Mouse (Mus musculus) Patski (cell line): ENCODE data around the gene Syne3. TPM values are rescaled to one million over a fixed set of nuclear protein-coding genes. Genes with fewer than 3 reads are reported as not detected.

Source experiments
- ATAC-seq: fragments of 100-300 bp; one replicate; pipeline ENCODE4 v1.8.0; 2021
- CTCF ChIA-PET: fragments of 350-600 bp; sonication (Branson Sonifier 250); formaldehyde crosslinking; loops from one replicate; lab custom pipeline; 2022; ENCODE audit warnings: inconsistent platforms; lab: Charles Lee
- POLR2A ChIA-PET: fragments of 350-600 bp; sonication (Branson Sonifier 250); formaldehyde crosslinking; loops from one replicate; lab custom pipeline; 2022; ENCODE audit warnings: antibody characterized with exemption, inconsistent platforms; lab: Charles Lee
- DNase-seq: peaks from one replicate; pipeline ENCODE4 v3.0.0-alpha.2; 2011; ENCODE audit warnings: low read depth, low spot score
- H3K27me3 ChIP-seq: fragments of 371-371 bp; one replicate; pipeline ENCODE4 v1.5.1; 2021
- CTCF ChIP-seq: fragments of 100-300 bp; IDR thresholded peaks from one replicate; pipeline ENCODE4 v1.5.1; 2021
- in situ Hi-C: fragments of 300-500 bp; cut with MboI; formaldehyde crosslinking; loops from 3 replicates; pipeline ENCODE4 v1.11.1; 2018; ENCODE audit warnings: low pct_unique_long_range_greater_than_20kb, mixed read lengths
- polyA plus RNA-seq: library from polyadenylated mRNA; unstranded; gene quantifications from one replicate; pipeline ENCODE4 v1.2.3, GENCODE M21; 2021

Gene Syne3
- polyA plus RNA-seq, 1 experiment from 2014 or later = 14.2 TPM

GRCm38 (mm10) chr12:104992123-104992741, 17.4 kb downstream of the Syne3 start:
- POLR2A ChIA-PET = interaction anchor here (1.0 kb wide), 1 partner anchor 11 kb away, joined by 3 read pairs; no protein-coding TSS in a partner anchor
- ATAC-seq (peak; percentile 56), DNase-seq (no peak)
- CTCF ChIA-PET = no interaction called here
- no peak for TF ChIP-seq CTCF
- in situ Hi-C loops = loop anchor here (25.0 kb wide), 1 partner anchor 1305 kb away; the partner anchor contains the start of genes Serpina16 and Serpina1f
- no peaks in the 10 kb centered on the region for H3K27me3 ChIP-seq

- CTCF ChIA-PET = no interaction called here
- in situ Hi-C loops = loop anchor here (25.0 kb wide), 1 partner anchor 1304 kb away; the partner anchor contains the start of genes Serpina16 and Serpina1f
- POLR2A ChIA-PET = no interaction called here
- no peak for TF ChIP-seq CTCF
- no peaks in the 10 kb centered on the region for H3K27me3 ChIP-seq
- DNase-seq (no peak), ATAC-seq (no peak)
These were observed 18.7 kb downstream of the Syne3 start for GRCm38 (mm10) chr12:104990741-104991454.

GRCm38 (mm10) chr12:104987936-104988335, 21.7 kb downstream of the Syne3 start:
- ATAC-seq (no peak), DNase-seq (no peak)
- TF ChIP-seq CTCF = no peak
- ChIA-PET POLR2A (no interaction called here), CTCF (interaction anchor here (1.1 to 1.4 kb wide), 2 partner anchors 35 to 48 kb away, joined by 4 to 6 read pairs; no protein-coding TSS in a partner anchor)
- no peaks in the 10 kb centered on the region for H3K27me3 ChIP-seq
- in situ Hi-C loops = loop anchor here (25.0 kb wide), 1 partner anchor 1301 kb away; the partner anchor contains the start of genes Serpina16 and Serpina1f

GRCm38 (mm10) chr12:104986781-104987180, 22.8 kb downstream of the Syne3 start:
- ChIA-PET POLR2A (no interaction called here), CTCF (interaction anchor here (1.0 to 1.4 kb wide), 2 partner anchors 11 to 47 kb away, joined by 4 read pairs; no protein-coding TSS in a partner anchor)
- H3K27me3 ChIP-seq = no peaks in the 10 kb centered on the region
- in situ Hi-C loops = loop anchor here (25.0 kb wide), 1 partner anchor 1299 kb away; the partner anchor contains the start of genes Serpina16 and Serpina1f
- no peak for TF ChIP-seq CTCF
- DNase-seq (no peak), ATAC-seq (no peak)

GRCm38 (mm10) chr12:104986001-104986400, 23.6 kb downstream of the Syne3 start:
- in situ Hi-C loops = loop anchor here (25.0 kb wide), 1 partner anchor 1299 kb away; the partner anchor contains the start of genes Serpina16 and Serpina1f
- no peaks in the 10 kb centered on the region for H3K27me3 ChIP-seq
- TF ChIP-seq CTCF = no peak
- POLR2A ChIA-PET = interaction anchor here (0.6 kb wide), 1 partner anchor 135 kb away, joined by 4 read pairs; no protein-coding TSS in a partner anchor
- ATAC-seq (no peak), DNase-seq (no peak)
- CTCF ChIA-PET = interaction anchor here (1.8 kb wide), 1 partner anchor 30 kb away, joined by 4 read pairs; no protein-coding TSS in a partner anchor

- in situ Hi-C loops = loop anchor here (25.0 kb wide), 1 partner anchor 1298 kb away; the partner anchor contains the start of genes Serpina16 and Serpina1f
- TF ChIP-seq CTCF = no peak
- ChIA-PET CTCF (interaction anchor here (1.8 kb wide), 1 partner anchor 29 kb away, joined by 4 read pairs; no protein-coding TSS in a partner anchor), POLR2A (no interaction called here)
- ATAC-seq (no peak), DNase-seq (no peak)
- no peaks in the 10 kb centered on the region for H3K27me3 ChIP-seq
These were observed 24.5 kb downstream of the Syne3 start for GRCm38 (mm10) chr12:104985088-104985487.

- TF ChIP-seq CTCF = no peak
- peak; percentile 93 for ATAC-seq
- ChIA-PET CTCF (interaction anchor here (1.2 to 1.5 kb wide), 2 partner anchors 18 to 45 kb away, joined by 3 to 8 read pairs; no protein-coding TSS in a partner anchor), POLR2A (interaction anchor here (1.2 to 1.8 kb wide), 2 partner anchors 26 to 28 kb away, joined by 3 to 4 read pairs; no protein-coding TSS in a partner anchor)
- DNase-seq = peak; percentile 88
- H3K27me3 ChIP-seq = no peaks in the 10 kb centered on the region
- in situ Hi-C loops = loop anchor here (25.0 kb wide), 1 partner anchor 1296 kb away; the partner anchor contains the start of genes Serpina16 and Serpina1f
These were observed 26.1 kb downstream of the Syne3 start for GRCm38 (mm10) chr12:104983476-104983875.

GRCm38 (mm10) chr12:104978943-104979723, 30.5 kb downstream of the Syne3 start:
- ChIA-PET POLR2A (interaction anchor here (0.9 kb wide), 1 partner anchor 13 kb away, joined by 3 read pairs; no protein-coding TSS in a partner anchor), CTCF (interaction anchor here (1.4 kb wide), 1 partner anchor 20 kb away, joined by 3 read pairs; no protein-coding TSS in a partner anchor)
- DNase-seq (no peak), ATAC-seq (no peak)
- in situ Hi-C loops = loop anchor here (25.0 kb wide), 1 partner anchor 1292 kb away; the partner anchor contains the start of genes Serpina16 and Serpina1f
- no peaks in the 10 kb centered on the region for H3K27me3 ChIP-seq
- TF ChIP-seq CTCF = no peak

GRCm38 (mm10) chr12:104978420-104978819, 31.2 kb downstream of the Syne3 start:
- ChIA-PET POLR2A (interaction anchor here (0.9 kb wide), 1 partner anchor 12 kb away, joined by 3 read pairs; no protein-coding TSS in a partner anchor), CTCF (no interaction called here)
- no peak for TF ChIP-seq CTCF
- in situ Hi-C loops = loop anchor here (25.0 kb wide), 1 partner anchor 1291 kb away; the partner anchor contains the start of genes Serpina16 and Serpina1f
- DNase-seq = no peak
- ATAC-seq = peak; percentile 65
- H3K27me3 ChIP-seq = no peaks in the 10 kb centered on the region
